ENCODE assay signal across 9 mouse cellular contexts in the genomic region with DNA sequence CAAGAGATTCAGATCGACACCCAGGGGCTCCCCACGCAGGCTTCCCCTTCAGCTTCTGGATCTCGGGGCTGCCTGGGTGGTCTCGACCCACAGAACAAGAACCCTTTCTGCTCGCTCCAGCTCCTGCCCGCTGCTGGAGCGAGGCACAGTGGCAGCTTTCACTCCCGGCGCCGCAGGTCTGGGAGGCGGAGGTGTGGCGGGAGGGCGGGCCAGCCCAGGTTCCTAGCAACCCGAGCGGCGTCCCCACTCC. TPM values are rescaled to one million over a fixed set of nuclear protein-coding genes. Genes with fewer than 3 reads are reported as not detected.
A peak's percentile ranks its signal among the peaks of the same experiment; 100 is the strongest.
DNase-seq lines count a peak whose midpoint lies in the region; ATAC-seq and TF ChIP-seq lines count a peak whose summit lies in the region.
"Had no signal": no experiment of that assay in that cellular context is flagged by ENCODE, and none has a peak within 500 bp of the region (broad histone marks: within the 10 kb centered on the region; RNA-seq: fewer than 3 reads in every experiment).

No protein-coding gene starts in this region.

- peak overlapping the region; percentile 81 for H3K4me3 ChIP-seq in heart, embryonic 11.5 days (ENCODE audit: low read depth, low read length)
- H3K4me3 ChIP-seq in CH12.LX (replicated peaks in 1 of 3; ENCODE audit: low read depth in 2 of 3, low read length in 2 of 3, poor library complexity in 1 of 3) = peak overlapping the region; percentile 69 to 97 (median 87)
- peak overlapping the region; percentile 83 for H3K4me3 ChIP-seq in embryonic facial prominence, embryonic 11.5 days (ENCODE audit: low read depth, low read length)
- peak overlapping the region; percentile 88 for H3K4me3 ChIP-seq in intestine, embryonic 16.5 days (ENCODE audit: low read length)
- peak overlapping the region; percentile 83 for H3K4me3 ChIP-seq in midbrain, embryonic 11.5 days (ENCODE audit: low read depth, low read length)

- no peak for TF ChIP-seq RAD21 in CH12.LX (IDR thresholded peaks at IDR 0.05; ENCODE audit: low read depth, low read length)

- no peaks in the 10 kb centered on the region for H3K36me3 ChIP-seq in heart, embryonic 11.5 days (ENCODE audit: control insufficient read depth, insufficient read depth, low read length)
- peaks cover 0 to 8% of the 10 kb centered on the region in 2 experiments for H3K36me3 ChIP-seq in CH12.LX (replicated peaks in 1 of 2; ENCODE audit: control insufficient read depth in 1 of 2, insufficient read depth in 1 of 2, low read length in 1 of 2)
- H3K36me3 ChIP-seq in embryonic facial prominence, embryonic 11.5 days (replicated peaks; ENCODE audit: control insufficient read depth, insufficient read depth, low read depth, low read length) = no peaks in the 10 kb centered on the region
- H3K36me3 ChIP-seq in intestine, embryonic 16.5 days (ENCODE audit: control insufficient read depth, insufficient read depth, low read length) = no peaks in the 10 kb centered on the region
- no peaks in the 10 kb centered on the region for H3K36me3 ChIP-seq in midbrain, embryonic 11.5 days (ENCODE audit: control insufficient read depth, insufficient read depth, low read length)

- dilution Hi-C loops in CH12.LX (cut with MboI; ENCODE audit: extremely low pct_ligation_motif_present, extremely low pct_unique_long_range_greater_than_20kb, low sequenced_read_pairs) = no loop called here

- no peak for TF ChIP-seq EP300 in CH12.LX (IDR thresholded peaks at IDR 0.05; ENCODE audit: low read length)

- ATAC-seq in heart, embryonic 11.5 days (replicated peaks; ENCODE audit: insufficient number of reproducible peaks, low FRiP score, low TSS enrichment) = 0 out of 2 replicates have a peak, but pooled peaks have one; percentile 24
- ATAC-seq in embryonic facial prominence, embryonic 11.5 days (replicated peaks; ENCODE audit: insufficient number of reproducible peaks, low FRiP score, low TSS enrichment, low read depth) = peak; percentile 46; the same call in 1 of the 2 replicates
- ATAC-seq in intestine, embryonic 16.5 days = peak; percentile 71
- ATAC-seq in midbrain, embryonic 11.5 days (ENCODE audit: low FRiP score) = no peak; the same call in 1 of the 2 replicates

- peak overlapping the region; percentile 85 for H3K4me2 ChIP-seq in heart, embryonic 11.5 days
- peak overlapping the region; percentile 78 for H3K4me2 ChIP-seq in CH12.LX (ENCODE audit: insufficient read depth, low read depth, poor library complexity, severe bottlenecking)
- H3K4me2 ChIP-seq in embryonic facial prominence, embryonic 11.5 days (ENCODE audit: low read depth, low read length) = peak overlapping the region; percentile 96
- H3K4me2 ChIP-seq in intestine, embryonic 16.5 days (ENCODE audit: low read depth, low read length) = peak overlapping the region; percentile 99
- H3K4me2 ChIP-seq in midbrain, embryonic 11.5 days = peak overlapping the region; percentile 98

- no peaks in the 10 kb centered on the region; the same call in 1 of the 2 replicates for H3K27me3 ChIP-seq in heart, embryonic 11.5 days (ENCODE audit: control insufficient read depth, insufficient read depth, low read length)
- peaks cover 13% of the 10 kb centered on the region for H3K27me3 ChIP-seq in CH12.LX (replicated peaks)
- H3K27me3 ChIP-seq in embryonic facial prominence, embryonic 11.5 days (ENCODE audit: control insufficient read depth, insufficient read depth, low read length) = no peaks in the 10 kb centered on the region; the same call in 1 of the 2 replicates
- H3K27me3 ChIP-seq in intestine, embryonic 16.5 days (replicated peaks; ENCODE audit: control insufficient read depth, insufficient read depth, low read length) = no peaks in the 10 kb centered on the region
- H3K27me3 ChIP-seq in midbrain, embryonic 11.5 days (ENCODE audit: control insufficient read depth, insufficient read depth, low read length) = peaks cover 24% of the 10 kb centered on the region

- WGBS in heart, embryonic 11.5 days (ENCODE audit: insufficient replicate concordance) = under 1% methylated on average over 15 of the region's 16 CpGs
- WGBS in embryonic facial prominence, embryonic 11.5 days = under 1% methylated on average over 16 of the region's 16 CpGs
- 0% methylated on average over 16 of the region's 16 CpGs for WGBS in intestine, embryonic 16.5 days
- WGBS in midbrain, embryonic 11.5 days = under 1% methylated on average over 16 of the region's 16 CpGs

- peak overlapping the region; percentile 91 for H3K9ac ChIP-seq in heart, embryonic 11.5 days (ENCODE audit: low read depth, low read length)
- peak overlapping the region; percentile 99 for H3K9ac ChIP-seq in CH12.LX (ENCODE audit: insufficient read depth, low read depth)
- H3K9ac ChIP-seq in embryonic facial prominence, embryonic 11.5 days (replicated peaks; ENCODE audit: low read length) = peak overlapping the region; percentile 92
- peak overlapping the region; percentile 88 for H3K9ac ChIP-seq in intestine, embryonic 16.5 days (ENCODE audit: low read depth, low read length)
- H3K9ac ChIP-seq in midbrain, embryonic 11.5 days (ENCODE audit: low read length) = peak overlapping the region; percentile 91

- no peak for TF ChIP-seq CTCF in CH12.LX (conservative IDR thresholded peaks at IDR 0.05 in 1 of 2, IDR thresholded peaks at IDR 0.05 in 1 of 2; ENCODE audit: low read depth in 2 of 2, low read length in 2 of 2)

- in situ Hi-C loops in CH12.LX (cut with MboI; ENCODE audit: low pct_ligation_motif_present, low pct_unique_long_range_greater_than_20kb, low sequenced_read_pairs) = no loop called here

- H3K27ac ChIP-seq in heart, embryonic 11.5 days (ENCODE audit: low read depth, low read length) = peak overlapping the region; percentile 83; the same call in 1 of the 2 replicates
- H3K27ac ChIP-seq in CH12.LX (ENCODE audit: insufficient read depth, low read depth) = no peak overlapping the region
- no peak overlapping the region; the same call in 1 of the 2 replicates for H3K27ac ChIP-seq in embryonic facial prominence, embryonic 11.5 days (replicated peaks; ENCODE audit: low read depth, low read length)
- H3K27ac ChIP-seq in intestine, embryonic 16.5 days (ENCODE audit: low read length) = peak overlapping the region; percentile 86
- peak overlapping the region; percentile 71 for H3K27ac ChIP-seq in midbrain, embryonic 11.5 days (ENCODE audit: low read depth, low read length)

- TF ChIP-seq POLR2A in CH12.LX (IDR thresholded peaks at IDR 0.05; ENCODE audit: low read depth, low read length) = no peak

- H3K4me1 ChIP-seq in heart, embryonic 11.5 days (ENCODE audit: control insufficient read depth, insufficient read depth, low read length) = peaks cover 9% of the 10 kb centered on the region; the same call in 1 of the 2 replicates
- H3K4me1 ChIP-seq in CH12.LX (ENCODE audit: control insufficient read depth in 1 of 2, insufficient read depth in 2 of 2) = peaks cover 5 to 51% of the 10 kb centered on the region in 2 experiments
- H3K4me1 ChIP-seq in embryonic facial prominence, embryonic 11.5 days (ENCODE audit: control insufficient read depth, insufficient read depth, low read length) = peaks cover 3% of the 10 kb centered on the region; the same call in 1 of the 2 replicates
- H3K4me1 ChIP-seq in intestine, embryonic 16.5 days (ENCODE audit: control insufficient read depth, insufficient read depth, low read length) = peaks cover 16% of the 10 kb centered on the region
- H3K4me1 ChIP-seq in midbrain, embryonic 11.5 days (ENCODE audit: control insufficient read depth, insufficient read depth, low read length) = peaks cover 22% of the 10 kb centered on the region

- no peak for DNase-seq in heart, adult 11 months
- DNase-seq in CH12.LX (ENCODE audit: extremely low read depth) (no peak), MN1 (ENCODE audit: low spot score) (no peak)
- peak; percentile 46 for DNase-seq in embryonic facial prominence, embryonic 11.5 days (ENCODE audit: low spot score)
- peak; percentile 94 for DNase-seq in midbrain, embryonic 11.5 days (ENCODE audit: low spot score, missing footprints)
- no peak for DNase-seq in gastrocnemius, adult 18-20 months (ENCODE audit: low spot score)

- H3K79me2 ChIP-seq in CH12.LX (replicated peaks; ENCODE audit: control insufficient read depth, extremely low read depth, insufficient read depth, poor library complexity, severe bottlenecking) = peaks cover 6% of the 10 kb centered on the region

- no peaks in the 10 kb centered on the region for H3K9me3 ChIP-seq in heart, embryonic 11.5 days (replicated peaks; ENCODE audit: control insufficient read depth, low read length)
- H3K9me3 ChIP-seq in CH12.LX (replicated peaks; ENCODE audit: low read length) = no peaks in the 10 kb centered on the region
- H3K9me3 ChIP-seq in embryonic facial prominence, embryonic 11.5 days (replicated peaks; ENCODE audit: control insufficient read depth, low read length) = no peaks in the 10 kb centered on the region
- no peaks in the 10 kb centered on the region for H3K9me3 ChIP-seq in intestine, embryonic 16.5 days (ENCODE audit: control insufficient read depth, low read length)
- H3K9me3 ChIP-seq in midbrain, embryonic 11.5 days (ENCODE audit: control insufficient read depth, low read length) = no peaks in the 10 kb centered on the region

TF ChIP-seq in CH12.LX, 34 proteins besides CTCF, POLR2A, EP300 and RAD21 (continues in another document):
- TF ChIP-seq NELFE (IDR thresholded peaks at IDR 0.05; ENCODE audit: low read depth, low read length) (no peak), ETS1 (conservative IDR thresholded peaks at IDR 0.05; ENCODE audit: low read depth, low read length) (no peak), ELF1 (IDR thresholded peaks at IDR 0.05; ENCODE audit: low read depth, low read length) (no peak), MAFK (IDR thresholded peaks at IDR 0.05; ENCODE audit: insufficient replicate concordance, low read length) (no peak), ZNF384 (IDR thresholded peaks at IDR 0.05; ENCODE audit: low read depth, low read length) (no peak)

RNA-seq across cellular contexts. Expression of gene Nin, which starts 2.5 kb away (rescaled TPM):
- 7.8 and 9.1 TPM in 2 replicates for polyA plus RNA-seq in heart, embryonic 11.5 days (2014; fragmentation: Nextera tagmentation; extraction: Ambion mirVana)
- total RNA-seq in CH12.LX (2012; rRNA removed) (29.0 and 33.5 TPM in 2 replicates), CH12.LX (2014; rRNA removed) (34.1 and 37.2 TPM in 2 replicates)
- polyA plus RNA-seq in CH12.LX (2012; ENCODE audit: insufficient read length, low read depth) = 41.8 and 51.7 TPM in 2 replicates
- 10.2 and 10.3 TPM in 2 replicates for polyA plus RNA-seq in embryonic facial prominence, embryonic 11.5 days (2014; fragmentation: Nextera tagmentation; extraction: Ambion mirVana)
- 5.7 and 5.8 TPM in 2 replicates for polyA plus RNA-seq in intestine, embryonic 16.5 days (2015; fragmentation: Nextera tagmentation; extraction: Ambion mirVana)
- 10.0 and 11.1 TPM in 2 replicates for polyA plus RNA-seq in midbrain, embryonic 11.5 days (2014; fragmentation: Nextera tagmentation; extraction: Ambion mirVana)
- total RNA-seq in gastrocnemius, adult 18-20 months (2021) = 10 to 100 TPM; 22.2 to 33.3 TPM

RNA-seq across cellular contexts. Expression of gene Abhd12b, which starts 42.9 kb away (rescaled TPM):
- polyA plus RNA-seq in heart, embryonic 11.5 days (2014; fragmentation: Nextera tagmentation; extraction: Ambion mirVana) = not detected in 2 replicates
- total RNA-seq in CH12.LX (2012; rRNA removed) = not detected in 2 replicates
- total RNA-seq in CH12.LX (2014; rRNA removed) = not detected in 2 replicates
- 0.23 TPM in 1 of 2 replicates, not detected in the other for polyA plus RNA-seq in CH12.LX (2012; ENCODE audit: insufficient read length, low read depth)
- 0.32 TPM in 1 of 2 replicates, not detected in the other for polyA plus RNA-seq in embryonic facial prominence, embryonic 11.5 days (2014; fragmentation: Nextera tagmentation; extraction: Ambion mirVana)
- polyA plus RNA-seq in intestine, embryonic 16.5 days (2015; fragmentation: Nextera tagmentation; extraction: Ambion mirVana) = 0.23 and 0.28 TPM in 2 replicates
- 0.07 TPM in 1 of 2 replicates, not detected in the other for polyA plus RNA-seq in midbrain, embryonic 11.5 days (2014; fragmentation: Nextera tagmentation; extraction: Ambion mirVana)
- not detected for total RNA-seq in gastrocnemius, adult 18-20 months (2021)
- polyA plus RNA-seq: large intestine, adult 2 months had no signal

Comparison
In these comparisons a context has a peak if more than half of its experiments do, and no peak if none do; other contexts are left out.
1. H3K27ac ChIP-seq: peak in heart, embryonic 11.5 days (single experiment), intestine, embryonic 16.5 days (single experiment) and midbrain, embryonic 11.5 days (single experiment); none in CH12.LX (single experiment) and embryonic facial prominence, embryonic 11.5 days (single experiment).
2. DNase-seq: peak in embryonic facial prominence, embryonic 11.5 days (single experiment) and midbrain, embryonic 11.5 days (single experiment); none in heart, adult 11 months (single experiment), CH12.LX (single experiment), gastrocnemius, adult 18-20 months (single experiment) and MN1 (single experiment).
3. Peak in every context shown above with its lines, with median percentiles within 50 percentile points of each other: H3K4me2 ChIP-seq, H3K4me3 ChIP-seq and H3K9ac ChIP-seq.